Mouse (Mus musculus) MN1 (cell line): ENCODE measurements at regions not wholly inside any gene's neighbourhood (a gene's known extent, or its start where the extent isn't known, plus 50 kb on each side); places are given as distances from the start of the nearest gene placed in this dataset.

Source experiments
- DNase-seq: peaks from one replicate; pipeline ENCODE4 v3.0.0-alpha.2; 2016; ENCODE audit warnings: low spot score

DNA sequence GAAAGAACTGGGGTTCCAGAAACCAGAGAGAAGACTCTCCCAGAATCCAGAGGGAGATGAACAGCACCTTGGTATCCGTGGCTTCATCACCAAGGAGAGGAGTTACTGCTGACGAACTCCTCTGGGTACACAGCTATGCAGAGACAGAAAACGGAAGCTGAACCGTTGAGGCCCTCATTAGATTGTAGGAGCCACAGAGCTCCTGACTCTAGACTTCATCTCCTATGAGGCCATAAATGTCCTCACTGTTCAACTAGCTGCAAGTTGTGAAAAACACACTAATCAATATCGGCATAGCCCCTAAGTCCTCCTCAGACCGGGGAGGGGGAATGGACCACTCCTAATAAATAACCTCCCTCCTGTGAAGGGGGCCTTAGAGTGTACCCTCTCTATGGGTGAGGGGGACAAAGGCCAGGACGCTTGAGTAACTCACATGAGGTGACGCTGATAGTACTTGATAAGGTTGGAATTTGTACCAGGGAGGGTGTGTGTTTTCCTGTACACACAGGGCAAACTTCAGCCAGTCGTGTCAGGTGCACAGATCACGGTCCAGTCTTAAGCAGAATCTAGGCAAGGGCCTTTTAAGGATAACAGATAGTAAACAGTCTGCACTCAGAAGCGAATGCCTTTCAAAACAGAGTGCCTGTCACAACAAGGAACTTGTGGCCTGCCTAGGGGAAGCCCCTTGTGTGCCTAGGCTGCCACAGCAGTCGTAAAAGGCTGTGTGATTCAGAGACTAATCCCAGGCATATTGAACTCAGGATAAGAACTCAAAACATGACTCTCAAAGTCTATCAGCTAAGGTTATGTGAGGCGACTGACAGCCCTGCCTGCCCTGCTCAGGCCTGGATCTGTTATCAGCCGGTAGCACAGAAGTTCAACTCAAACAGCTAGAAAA lies 104.2 kb downstream of the Dyrk2 start:
- DNase-seq, result no peak

DNA sequence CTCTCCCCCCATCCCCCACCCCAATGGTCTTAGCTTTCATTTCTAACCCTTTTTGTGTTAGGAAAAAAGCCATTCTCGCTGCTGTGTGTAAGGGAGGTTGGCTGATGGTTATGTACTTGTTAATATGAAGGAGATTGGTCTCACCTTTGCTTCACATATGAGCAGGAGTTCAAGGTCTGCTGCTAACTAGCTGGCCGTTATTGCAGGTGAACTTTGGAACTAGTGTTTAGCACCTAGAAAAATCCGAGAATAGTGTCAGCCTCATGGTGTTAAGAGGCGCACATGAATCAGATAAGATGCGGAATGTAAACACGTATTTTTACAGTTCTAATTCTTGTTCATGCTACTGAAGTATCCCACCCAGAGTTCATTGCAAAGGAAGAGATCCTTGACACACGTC lies 103.2 kb downstream of the Dyrk2 start:
- no peak for DNase-seq

- DNase-seq, result no peak
These were observed 100.3 kb downstream of the Dyrk2 start for GRCm38 (mm10) chr10:118769751-118770150.

DNA sequence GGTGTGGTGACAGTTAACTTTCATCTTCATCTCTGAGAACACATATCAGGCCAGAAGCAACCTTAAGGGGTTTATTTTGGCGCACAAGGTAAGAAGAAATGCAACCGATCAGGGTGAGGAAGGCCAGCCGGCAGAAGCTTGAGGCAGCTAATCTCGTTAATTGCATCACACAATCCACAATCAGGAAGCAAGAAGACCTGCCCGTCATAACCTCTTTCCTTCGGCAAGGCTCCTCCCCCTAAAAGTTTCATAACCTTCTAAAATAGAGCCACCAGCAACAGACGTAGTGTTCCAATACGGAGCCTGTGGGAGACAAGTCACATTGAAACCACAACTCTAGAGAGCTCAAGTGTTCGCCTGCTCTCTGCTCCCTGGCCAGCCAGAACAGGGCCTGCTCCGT lies 91.4 kb downstream of the Dyrk2 start:
- no peak for DNase-seq

DNA sequence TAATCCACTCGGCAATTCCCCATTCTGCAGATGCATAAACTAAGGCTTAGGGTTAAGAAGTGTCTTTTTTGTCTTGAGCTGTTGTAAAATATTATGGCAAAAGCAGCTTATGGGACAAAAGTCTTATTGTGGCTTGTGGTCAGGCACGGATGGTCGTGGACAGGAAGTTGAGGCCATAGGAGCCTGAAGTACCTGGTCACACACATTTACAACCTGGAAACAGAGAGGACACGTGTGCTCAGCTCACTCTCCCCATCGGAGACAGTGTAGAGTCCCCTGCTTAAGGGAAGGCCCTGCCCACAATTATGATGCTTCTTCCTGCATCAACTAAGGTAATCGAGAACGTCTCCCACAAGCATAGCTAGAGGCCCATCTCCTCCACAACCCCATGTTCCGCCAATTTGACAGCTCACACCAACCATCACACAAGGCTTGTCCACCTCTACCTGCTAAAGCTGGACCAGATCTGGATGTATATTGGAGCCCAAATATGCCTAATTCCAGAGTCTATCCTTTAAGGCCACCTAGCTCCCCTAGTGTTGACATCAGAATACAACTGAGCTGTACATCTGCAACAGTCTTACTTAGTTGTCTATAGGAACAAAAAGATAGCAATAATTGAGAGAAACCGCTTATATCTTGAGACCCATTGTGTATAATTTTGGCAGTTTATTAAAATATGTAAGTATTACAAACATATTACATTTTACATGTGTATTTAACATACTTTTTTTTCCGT lies 89.0 kb downstream of the Dyrk2 start:
- DNase-seq, result no peak

GRCm38 (mm10) chr10:118781811-118782232 lies 88.2 kb downstream of the Dyrk2 start:
- DNase-seq, result no peak

- DNase-seq, result no peak
These were observed 87.4 kb downstream of the Dyrk2 start for GRCm38 (mm10) chr10:118782646-118783045.

DNA sequence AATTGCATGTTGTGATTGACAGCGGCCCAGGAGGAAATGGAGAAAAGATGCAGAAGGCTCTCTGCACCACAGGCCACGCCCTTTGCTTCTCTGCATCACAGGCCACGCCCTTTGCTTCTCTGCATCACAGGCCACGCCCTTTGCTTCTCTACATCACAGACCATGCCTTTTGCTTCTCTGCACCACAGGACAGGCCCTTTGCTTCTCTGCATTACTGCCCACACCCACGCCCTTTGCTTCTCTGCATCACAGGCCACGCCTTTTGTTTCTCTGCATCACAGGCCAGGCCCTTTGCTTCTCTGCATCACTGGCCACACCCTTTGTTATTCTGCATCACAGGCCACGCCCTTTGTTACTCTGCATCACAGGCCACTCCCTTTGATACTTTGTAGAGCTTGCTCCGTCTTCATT lies 82.7 kb downstream of the Dyrk2 start:
- no peak for DNase-seq

DNA sequence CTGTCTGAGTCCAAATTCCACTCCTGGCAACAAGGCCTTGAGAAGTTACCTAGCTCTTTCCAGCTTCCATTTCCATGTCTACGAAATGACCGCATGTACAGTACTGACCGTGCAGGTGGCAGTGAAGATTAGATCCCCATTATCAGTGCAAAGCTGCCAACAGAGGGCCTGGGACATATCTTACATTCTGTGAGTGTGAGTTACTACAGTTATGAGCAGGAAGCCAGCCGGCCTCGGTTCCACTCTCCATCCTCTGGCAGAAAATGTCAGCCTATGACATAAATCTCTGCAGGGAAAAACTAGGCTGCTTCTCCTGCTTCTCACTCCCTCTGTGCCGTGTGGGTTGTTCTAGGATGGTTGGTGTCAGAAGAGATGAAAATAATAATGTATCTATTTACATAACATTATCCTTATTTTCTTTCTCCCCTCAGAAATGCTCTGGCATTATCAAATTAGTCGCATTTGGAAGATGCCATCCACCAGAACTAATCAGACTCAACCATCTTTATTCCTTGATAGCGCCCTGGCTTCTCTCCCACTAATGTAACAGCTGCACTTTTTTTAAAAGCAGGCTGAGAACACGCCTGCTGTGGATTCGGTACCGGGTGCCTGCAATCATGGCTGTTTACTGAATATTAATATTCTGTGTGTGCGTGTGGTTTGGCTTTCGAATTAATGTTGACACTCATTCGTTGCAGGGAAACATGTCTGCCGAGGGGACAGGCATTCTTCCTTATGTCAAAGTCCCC lies 77.5 kb downstream of the Dyrk2 start:
- DNase-seq, result peak; percentile 25

- DNase-seq, result no peak
These were observed 76.2 kb downstream of the Dyrk2 start for GRCm38 (mm10) chr10:118793794-118794193.

DNA sequence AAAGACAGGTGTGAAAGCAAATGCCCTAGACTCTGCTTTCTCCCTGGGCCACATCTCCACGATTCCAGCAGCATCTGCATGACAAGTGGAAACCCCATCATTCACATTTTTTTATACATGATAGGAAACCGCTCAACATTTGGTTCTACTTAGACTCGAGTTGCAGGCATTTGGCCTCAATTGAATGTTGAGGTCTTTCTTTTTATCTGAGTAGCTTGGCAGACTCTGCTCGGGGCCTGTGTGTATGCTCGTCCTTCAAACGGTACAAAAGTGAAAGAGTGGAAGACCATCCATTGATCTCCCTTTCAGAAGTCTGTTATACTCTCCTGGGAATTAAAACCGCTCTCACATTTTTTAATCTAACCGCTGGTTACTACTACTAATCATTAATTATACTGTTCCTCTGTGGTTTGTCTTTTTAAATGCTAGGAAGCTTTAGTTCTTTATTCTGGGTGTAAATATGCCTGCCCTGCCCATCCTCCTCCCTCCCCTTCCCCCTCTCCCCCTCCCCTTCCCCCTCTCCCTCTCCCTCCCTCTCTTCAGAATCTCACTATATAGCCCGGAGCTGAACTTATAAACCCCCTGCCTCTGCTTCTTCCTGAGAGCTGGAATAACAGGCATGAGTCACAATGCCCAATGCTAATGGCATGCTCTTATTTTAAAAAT lies 75.5 kb downstream of the Dyrk2 start:
- no peak for DNase-seq

GRCm38 (mm10) chr10:118795061-118795407 lies 75.0 kb downstream of the Dyrk2 start:
- no peak for DNase-seq

- DNase-seq, result no peak
These were observed 73.5 kb downstream of the Dyrk2 start for GRCm38 (mm10) chr10:118796512-118796911.

DNA sequence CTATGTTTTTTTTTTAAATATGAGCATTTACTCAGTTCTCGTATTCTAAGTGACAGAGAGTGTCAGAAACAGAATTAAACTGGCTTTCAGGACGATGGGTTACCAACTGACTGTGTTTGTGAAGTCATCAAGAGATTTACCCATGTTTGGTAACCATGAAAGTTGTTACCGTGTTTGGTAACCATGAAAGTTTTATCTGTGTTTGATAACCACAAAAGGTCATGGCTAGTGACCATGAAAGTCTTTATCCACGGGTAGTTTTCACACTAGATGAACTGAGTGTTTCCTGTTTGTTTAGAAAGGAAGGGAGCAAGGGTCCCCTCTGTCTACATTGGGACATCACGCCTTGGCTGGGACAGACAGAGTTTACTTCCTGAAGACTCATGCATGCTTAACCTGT lies 72.8 kb downstream of the Dyrk2 start:
- DNase-seq, result no peak

DNA sequence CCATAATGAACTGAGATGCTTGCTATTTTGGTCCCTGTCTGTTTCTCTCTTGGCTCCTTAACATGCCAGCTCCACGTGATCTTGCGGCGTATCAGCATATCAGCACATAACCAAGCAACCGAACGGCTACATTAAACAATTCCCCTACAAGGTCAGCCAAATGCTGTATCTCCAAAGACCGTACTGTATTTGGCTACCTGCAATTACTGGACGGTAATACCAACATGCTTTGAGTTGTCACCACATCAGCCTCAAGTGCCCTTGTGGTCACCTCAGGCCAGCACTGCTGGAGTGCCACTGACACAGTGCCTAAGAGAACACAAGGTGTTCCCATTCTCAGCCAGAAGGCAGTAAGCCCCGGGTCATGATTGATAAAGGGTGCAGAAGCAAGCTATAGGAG lies 70.2 kb downstream of the Dyrk2 start:
- no peak for DNase-seq

DNA sequence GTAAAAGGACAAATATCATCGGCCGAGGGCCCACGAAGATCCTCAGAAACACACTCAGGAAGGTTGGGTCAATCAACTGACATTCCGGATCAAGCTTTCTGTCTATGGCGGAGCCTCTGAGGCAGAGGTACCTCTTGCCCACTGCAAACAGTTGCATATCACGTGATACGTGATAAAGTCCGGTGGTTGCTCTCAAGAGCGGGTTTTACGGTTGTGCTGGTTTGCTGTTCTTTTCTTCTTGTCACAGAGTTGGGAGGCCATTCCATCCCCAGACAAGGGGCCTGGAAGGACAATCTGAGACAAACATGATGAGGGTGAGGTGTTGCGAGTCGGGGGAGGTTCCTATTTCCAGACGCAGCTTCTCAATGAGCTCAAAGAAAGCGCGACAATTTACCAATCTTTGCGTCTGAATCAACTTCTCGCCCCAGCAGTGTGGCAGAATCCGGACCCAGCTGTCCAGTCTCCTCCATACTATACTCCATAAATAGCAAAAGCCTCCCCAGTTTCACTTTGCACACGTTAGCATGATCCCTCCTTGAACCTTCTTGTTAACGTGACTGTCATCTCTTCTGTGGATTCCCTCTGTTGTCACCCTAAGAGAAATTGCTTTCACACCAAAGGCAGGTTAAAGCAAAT lies 66.0 kb downstream of the Dyrk2 start:
- DNase-seq, result no peak

DNA sequence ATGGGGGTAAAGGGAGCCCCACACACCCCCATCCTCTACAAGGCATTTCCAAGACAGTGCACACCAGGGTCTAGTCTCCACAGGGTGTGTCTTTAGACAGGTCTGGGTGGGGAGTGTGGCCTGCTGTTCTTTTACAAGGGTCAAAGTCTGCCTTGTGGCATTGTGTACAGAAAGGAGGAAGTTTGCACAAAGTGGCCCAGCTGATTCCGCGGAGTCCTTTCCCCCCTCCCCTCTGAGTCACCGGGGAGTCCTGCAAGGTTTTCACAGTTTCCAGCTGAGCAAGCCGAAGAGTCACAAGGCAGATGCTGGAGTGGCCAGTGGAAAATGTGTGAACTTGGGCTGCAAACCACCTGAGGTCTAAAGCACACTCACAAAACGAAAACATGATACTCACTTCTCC lies 65.4 kb downstream of the Dyrk2 start:
- no peak for DNase-seq
